Mouse (Mus musculus) intestine, embryonic 15.5 days (tissue): ENCODE measurements around the gene Rassf6. TPM values are rescaled to one million over a fixed set of nuclear protein-coding genes. Genes with fewer than 3 reads are reported as not detected.

Source experiments
- ATAC-seq: fragments of 200-750 bp; cut with Nextera tagmentation; 2 replicates; pipeline ENCODE4 v1.8.0; 2017; ENCODE audit warnings: moderate TSS enrichment, moderate library complexity
- H3K27ac ChIP-seq: fragments of 300-500 bp; sonication (generic); 2 replicates; pipeline ENCODE4 v1.5.1; 2015; ENCODE audit warnings: mild to moderate bottlenecking, inconsistent platforms
- H3K27me3 ChIP-seq: fragments of 300-500 bp; sonication (generic); replicated peaks from 2 replicates; pipeline ENCODE4 v1.6.1; 2015; ENCODE audit warnings: inconsistent platforms
- H3K36me3 ChIP-seq: fragments of 300-500 bp; sonication (generic); 2 replicates; pipeline ENCODE4 v1.6.1; 2015; ENCODE audit warnings: inconsistent platforms
- H3K4me1 ChIP-seq: fragments of 300-500 bp; sonication (generic); replicated peaks from 2 replicates; pipeline ENCODE4 v1.6.1; 2015; ENCODE audit warnings: inconsistent platforms
- H3K4me2 ChIP-seq: fragments of 300-500 bp; sonication (generic); replicated peaks from 2 replicates; pipeline ENCODE4 v1.6.1; 2015; ENCODE audit warnings: mild to moderate bottlenecking, inconsistent platforms
- H3K4me3 ChIP-seq: fragments of 300-500 bp; sonication (generic); replicated peaks from 2 replicates; pipeline ENCODE4 v1.5.1; 2015; ENCODE audit warnings: inconsistent platforms
- H3K9ac ChIP-seq: fragments of 300-500 bp; sonication (generic); 2 replicates; pipeline ENCODE4 v1.6.1; 2015; ENCODE audit warnings: inconsistent platforms
- H3K9me3 ChIP-seq: fragments of 300-500 bp; sonication (generic); 2 replicates; pipeline ENCODE4 v1.6.1; 2016; ENCODE audit warnings: inconsistent platforms
- WGBS: fragments of 180-500 bp; shearing (Covaris S2); methylation state at CpG from one replicate; pipeline ENCODE4 v1.1.7; 2015; 5-methylcytosine and 5-hydroxymethylcytosine counted together
- polyA plus RNA-seq: library from polyadenylated mRNA; unstranded; fragments of >200 nt; fragmentation: Nextera tagmentation; extraction: Ambion mirVana; gene quantifications from 2 replicates; pipeline ENCODE4 v1.2.1, GENCODE M21; 2015

The Rassf6 gene
- polyA plus RNA-seq, 1 experiment from 2014 or later: 29.0 TPM

DNA sequence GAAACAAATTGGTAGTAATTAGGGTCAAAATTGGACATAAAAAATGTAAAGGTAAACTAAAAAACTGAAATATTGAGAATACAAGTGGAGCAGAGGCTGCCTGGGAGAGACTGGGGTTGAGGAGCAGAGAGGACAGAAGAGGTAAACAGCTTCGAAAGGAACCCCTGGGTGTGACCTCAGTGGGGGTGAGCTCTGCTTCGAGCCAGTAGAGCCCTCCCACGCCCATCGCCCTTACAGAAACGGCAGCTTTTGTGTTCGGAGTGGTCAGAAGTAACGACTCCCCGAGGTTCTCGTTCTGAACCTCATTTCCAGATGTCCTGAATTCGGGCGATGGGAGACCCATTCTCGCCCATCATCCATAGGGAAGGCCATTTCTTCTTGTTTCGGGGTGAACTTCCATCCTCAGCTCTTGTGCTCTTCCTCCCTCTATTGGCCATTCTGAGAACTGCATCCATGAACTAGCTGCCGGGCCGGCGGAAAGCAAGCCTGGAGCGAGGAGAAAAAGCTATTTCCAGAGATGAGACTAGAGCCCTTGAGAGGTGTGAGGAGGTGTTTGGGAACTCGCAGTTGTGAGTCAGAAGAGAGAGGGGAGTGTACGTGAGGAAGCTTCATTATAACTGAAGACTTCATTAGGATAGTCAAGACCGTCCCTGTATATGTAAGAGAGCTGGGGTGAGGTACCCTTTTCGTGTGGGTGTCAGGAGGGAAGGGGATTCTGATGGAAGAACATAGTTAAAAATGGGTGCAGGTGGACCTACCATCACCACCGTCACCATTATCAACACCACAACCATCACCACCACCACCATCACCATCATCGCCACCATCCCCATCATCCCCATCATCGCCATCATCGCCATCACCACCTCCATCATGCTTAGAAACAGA is 51.5 kb downstream of the Rassf6 start:
- no peaks in the 10 kb centered on the region for H3K36me3 ChIP-seq
- H3K27me3 ChIP-seq: no peaks in the 10 kb centered on the region
- 24% methylated on average over 25 of the region's 25 CpGs for WGBS
- ATAC-seq: peak; percentile 73
- no peak overlapping the region for H3K27ac ChIP-seq
- peak overlapping the region; percentile 40 for H3K4me3 ChIP-seq
- peak overlapping the region; percentile 75 for H3K4me2 ChIP-seq
- H3K9ac ChIP-seq: no peak overlapping the region; the same call in 1 of the 2 replicates
- no peaks in the 10 kb centered on the region for H3K9me3 ChIP-seq
- H3K4me1 ChIP-seq: 0 out of 2 replicates have a peak, but pooled peaks cover 3% of the 10 kb centered on the region

DNA sequence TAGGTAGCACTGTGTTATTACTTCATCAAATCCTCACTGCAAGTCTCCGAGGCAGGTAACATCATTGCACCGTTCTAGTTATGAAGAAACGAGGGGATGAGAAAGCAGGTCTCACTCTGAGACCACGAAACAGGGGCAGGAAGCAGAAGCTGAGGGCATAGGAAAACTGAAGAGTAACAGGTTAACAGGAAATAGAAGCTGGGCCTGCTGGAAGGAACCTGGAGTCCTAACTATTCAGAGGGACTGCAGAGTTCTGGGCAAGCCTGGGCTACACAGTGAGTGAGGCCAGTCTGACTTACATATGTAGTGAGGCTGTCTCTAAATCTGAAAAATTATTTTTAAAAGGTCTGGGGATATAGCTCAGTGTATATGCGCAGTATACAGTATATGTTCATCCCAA is 52.4 kb downstream of the Rassf6 start:
- 0 out of 2 replicates have a peak, but pooled peaks cover 3% of the 10 kb centered on the region for H3K4me1 ChIP-seq
- no peaks in the 10 kb centered on the region for H3K9me3 ChIP-seq
- H3K27ac ChIP-seq: no peak overlapping the region
- H3K36me3 ChIP-seq: no peaks in the 10 kb centered on the region
- H3K9ac ChIP-seq: no peak overlapping the region
- no peaks in the 10 kb centered on the region for H3K27me3 ChIP-seq
- no peak overlapping the region for H3K4me3 ChIP-seq
- 90% methylated on average over 5 of the region's 5 CpGs for WGBS
- H3K4me2 ChIP-seq: no peak overlapping the region
- ATAC-seq: no peak

DNA sequence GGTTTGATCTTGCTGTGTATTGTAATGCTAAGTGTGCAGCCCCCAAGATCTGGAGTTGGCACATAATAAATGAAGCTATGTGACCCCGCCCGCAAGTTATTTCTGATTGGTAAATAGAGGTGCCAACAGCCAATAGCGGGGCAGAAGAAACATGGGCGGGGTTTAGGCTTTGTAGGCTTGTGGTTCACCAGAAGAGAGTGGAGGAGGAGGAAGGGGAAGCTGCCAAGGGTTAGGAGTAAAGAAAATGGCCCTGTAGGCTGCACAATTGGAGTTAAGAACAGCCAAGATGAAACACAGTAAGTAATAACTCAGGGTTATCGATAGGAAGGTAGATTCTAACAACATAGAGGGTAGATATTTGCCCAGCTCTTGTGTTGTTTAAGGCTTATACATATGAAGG is 53.9 kb downstream of the Rassf6 start:
- H3K9me3 ChIP-seq: no peaks in the 10 kb centered on the region
- no peaks in the 10 kb centered on the region for H3K27me3 ChIP-seq
- H3K36me3 ChIP-seq: no peaks in the 10 kb centered on the region
- no peak overlapping the region for H3K4me2 ChIP-seq
- H3K27ac ChIP-seq: no peak overlapping the region
- 82% methylated on average over 5 of the region's 5 CpGs for WGBS
- no peak for ATAC-seq
- no peak overlapping the region for H3K4me3 ChIP-seq
- H3K9ac ChIP-seq: no peak overlapping the region
- H3K4me1 ChIP-seq: no peaks in the 10 kb centered on the region

DNA sequence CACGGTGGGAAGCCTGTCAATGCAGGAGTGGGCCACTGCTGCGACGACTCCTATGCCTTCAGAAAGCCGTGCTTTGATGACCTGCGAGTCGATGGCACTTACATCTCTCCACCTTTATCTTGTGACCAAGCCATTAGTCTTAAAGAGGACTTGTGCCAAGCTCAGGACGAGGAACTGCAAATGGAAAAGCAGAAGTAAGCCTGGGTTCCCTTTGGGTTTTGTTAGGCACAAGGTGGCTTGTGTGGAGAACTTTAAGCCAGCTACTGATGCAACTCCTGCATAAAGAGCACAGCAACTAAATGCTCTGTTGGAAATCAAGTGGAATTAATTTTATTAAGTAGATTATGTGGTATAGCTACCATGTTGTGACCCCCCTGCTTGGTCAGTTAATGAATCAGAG is 55.7 kb downstream of the Rassf6 start:
- 82% methylated on average over 7 of the region's 7 CpGs for WGBS
- no peaks in the 10 kb centered on the region for H3K9me3 ChIP-seq
- no peaks in the 10 kb centered on the region for H3K4me1 ChIP-seq
- ATAC-seq: no peak
- no peaks in the 10 kb centered on the region for H3K27me3 ChIP-seq
- no peak overlapping the region for H3K4me2 ChIP-seq
- H3K4me3 ChIP-seq: no peak overlapping the region
- no peak overlapping the region for H3K9ac ChIP-seq
- no peak overlapping the region for H3K27ac ChIP-seq
- H3K36me3 ChIP-seq: no peaks in the 10 kb centered on the region

DNA sequence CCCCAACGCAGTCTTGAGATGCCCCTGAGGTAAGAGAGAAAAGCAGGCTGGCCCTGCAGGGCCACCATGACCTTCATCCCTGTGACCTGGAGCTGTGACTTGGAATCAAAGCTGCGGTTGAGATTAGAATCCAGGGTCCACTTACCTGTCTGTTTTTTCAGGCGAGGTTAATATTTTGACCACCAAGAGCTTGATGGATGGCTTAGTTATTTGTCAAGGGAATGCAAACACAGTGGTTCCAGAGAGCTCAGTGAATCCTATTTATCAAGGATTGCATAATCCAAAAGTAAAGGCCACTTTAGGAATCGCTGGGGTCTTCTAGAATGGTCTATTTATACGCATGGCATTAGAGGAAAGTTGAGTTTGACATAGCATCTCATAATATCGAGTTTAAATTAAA is 58.3 kb downstream of the Rassf6 start:
- Histone ChIP-seq H3K4me1 (no peaks in the 10 kb centered on the region), H3K4me3 (no peak overlapping the region), H3K36me3 (no peaks in the 10 kb centered on the region), H3K27ac (no peak overlapping the region), H3K4me2 (no peak overlapping the region), H3K27me3 (no peaks in the 10 kb centered on the region), H3K9ac (no peak overlapping the region), H3K9me3 (no peaks in the 10 kb centered on the region)
- ATAC-seq: no peak
- WGBS: 81% methylated on average over 6 of the region's 6 CpGs

DNA sequence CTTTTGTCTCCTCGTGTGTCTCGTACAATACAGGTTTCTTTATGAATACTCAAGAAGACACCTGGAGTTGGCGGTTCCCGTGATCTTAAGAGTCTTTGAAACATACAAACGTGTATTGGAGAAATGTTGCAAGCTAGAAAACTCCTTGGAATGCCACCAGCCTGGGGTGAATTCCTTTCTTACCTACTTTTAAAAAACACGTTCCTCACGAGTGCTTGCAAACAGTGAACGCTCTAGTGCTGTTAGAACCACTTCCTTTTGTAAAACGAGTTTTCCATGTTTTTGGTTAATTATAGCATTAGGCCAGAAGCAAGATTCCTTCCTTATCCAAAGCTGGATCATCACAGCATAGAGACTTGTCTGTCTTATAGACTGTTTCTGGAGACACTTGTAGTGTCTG is 60.9 kb downstream of the Rassf6 start:
- 89% methylated on average over 9 of the region's 9 CpGs for WGBS
- H3K4me1 ChIP-seq: no peaks in the 10 kb centered on the region
- no peak for ATAC-seq
- no peaks in the 10 kb centered on the region for H3K36me3 ChIP-seq
- no peak overlapping the region for H3K27ac ChIP-seq
- H3K27me3 ChIP-seq: no peaks in the 10 kb centered on the region
- no peak overlapping the region for H3K9ac ChIP-seq
- H3K9me3 ChIP-seq: no peaks in the 10 kb centered on the region
- H3K4me2 ChIP-seq: no peak overlapping the region
- no peak overlapping the region for H3K4me3 ChIP-seq

DNA sequence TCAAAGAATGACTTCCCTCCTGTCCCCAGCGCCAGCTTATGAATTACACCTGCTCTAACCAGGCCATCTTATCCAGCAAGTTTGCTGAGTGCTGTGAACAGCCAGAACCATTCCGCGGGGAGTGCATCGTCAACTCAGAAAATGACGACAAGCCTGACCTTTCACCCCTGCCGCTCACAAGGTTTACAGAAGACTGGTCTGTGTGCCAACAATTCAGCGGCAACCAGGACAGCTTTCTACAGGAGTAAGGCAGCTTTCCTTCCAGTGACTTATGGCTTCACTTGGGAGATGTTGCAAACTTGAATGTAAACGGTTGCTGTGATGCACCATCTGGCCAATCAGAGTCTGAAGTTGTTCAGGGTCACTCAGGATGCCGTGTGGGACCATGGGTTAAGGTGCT is 62.7 kb downstream of the Rassf6 start:
- H3K9ac ChIP-seq: no peak overlapping the region
- H3K27ac ChIP-seq: no peak overlapping the region
- H3K27me3 ChIP-seq: no peaks in the 10 kb centered on the region
- no peaks in the 10 kb centered on the region for H3K9me3 ChIP-seq
- H3K4me1 ChIP-seq: no peaks in the 10 kb centered on the region
- ATAC-seq: no peak
- H3K36me3 ChIP-seq: no peaks in the 10 kb centered on the region
- 31% methylated on average over 9 of the region's 9 CpGs for WGBS
- H3K4me2 ChIP-seq: no peak overlapping the region
- no peak overlapping the region for H3K4me3 ChIP-seq

DNA sequence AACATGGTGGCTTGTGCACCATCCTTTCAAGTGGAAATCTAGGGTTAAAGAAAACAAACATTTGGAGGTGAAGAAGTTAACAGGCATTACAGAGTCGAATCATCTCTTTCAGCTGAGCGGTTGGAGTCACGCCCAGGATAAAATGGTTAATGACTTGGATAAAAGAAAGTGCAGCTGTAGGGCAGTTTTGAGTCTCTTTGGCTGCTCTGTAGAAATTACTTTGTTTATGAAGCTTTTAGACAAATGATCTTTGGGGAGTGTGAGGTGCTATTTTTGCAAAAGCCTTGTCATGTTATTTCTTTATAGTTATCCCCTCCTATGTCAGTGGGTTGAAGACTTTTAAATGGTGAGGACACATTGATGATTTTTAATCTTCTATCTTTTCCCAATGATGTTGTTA is 69.2 kb downstream of the Rassf6 start:
- H3K36me3 ChIP-seq: no peaks in the 10 kb centered on the region
- H3K9me3 ChIP-seq: no peaks in the 10 kb centered on the region
- no peaks in the 10 kb centered on the region for H3K27me3 ChIP-seq
- WGBS: 29% methylated on average over 3 of the region's 3 CpGs
- H3K9ac ChIP-seq: no peak overlapping the region
- ATAC-seq: no peak
- peaks cover 5% of the 10 kb centered on the region; the same call in 1 of the 2 replicates for H3K4me1 ChIP-seq
- no peak overlapping the region for H3K27ac ChIP-seq
- H3K4me3 ChIP-seq: no peak overlapping the region
- H3K4me2 ChIP-seq: no peak overlapping the region

DNA sequence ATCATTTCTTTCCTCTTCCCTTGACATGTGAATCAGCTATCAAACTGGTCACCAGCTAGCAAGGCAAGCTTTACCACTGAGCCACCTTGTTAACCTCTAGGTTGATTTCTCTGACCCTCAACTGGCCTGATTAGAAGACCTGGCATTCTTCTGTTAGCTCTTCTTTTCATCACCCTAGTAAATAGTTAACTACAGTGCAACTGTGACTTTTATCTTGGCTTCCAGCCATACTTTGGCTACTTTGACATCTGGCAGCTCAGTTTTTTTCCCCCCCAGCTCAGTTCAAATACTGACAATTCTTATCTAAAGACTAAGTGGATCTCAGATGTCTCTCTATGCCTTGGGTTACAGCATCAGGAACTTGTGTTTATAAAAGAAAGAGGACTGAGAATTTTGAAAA is 72.1 kb downstream of the Rassf6 start:
- Histone ChIP-seq H3K4me1 (peaks cover 5% of the 10 kb centered on the region; the same call in 1 of the 2 replicates), H3K27me3 (no peaks in the 10 kb centered on the region), H3K4me2 (no peak overlapping the region), H3K27ac (no peak overlapping the region), H3K9me3 (no peaks in the 10 kb centered on the region), H3K4me3 (no peak overlapping the region), H3K36me3 (no peaks in the 10 kb centered on the region), H3K9ac (no peak overlapping the region)
- peak; percentile 89 for ATAC-seq

DNA sequence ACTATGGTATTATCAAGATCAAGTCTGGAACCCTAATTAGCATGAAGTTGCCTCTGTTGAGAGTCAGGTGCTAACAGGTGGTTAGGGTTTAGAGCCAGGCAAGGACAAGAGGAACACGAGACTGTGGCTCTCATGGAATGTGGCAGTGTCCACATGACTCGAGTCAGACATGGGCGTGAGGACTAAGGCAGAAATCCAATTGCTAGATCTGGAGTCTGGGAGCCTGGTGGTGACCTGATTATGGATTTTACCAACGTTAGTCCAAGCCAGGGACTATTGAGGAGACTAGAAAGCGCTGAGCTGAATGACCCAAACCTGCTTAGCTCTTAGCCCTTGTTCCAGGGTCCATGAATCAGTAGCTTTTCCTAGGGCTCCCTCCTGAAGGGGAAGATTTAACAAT is 72.7 kb downstream of the Rassf6 start:
- no peaks in the 10 kb centered on the region for H3K27me3 ChIP-seq
- peak; percentile 48 for ATAC-seq
- H3K36me3 ChIP-seq: no peaks in the 10 kb centered on the region
- H3K4me3 ChIP-seq: no peak overlapping the region
- WGBS: 67% methylated on average over 5 of the region's 5 CpGs
- no peak overlapping the region for H3K4me2 ChIP-seq
- no peak overlapping the region for H3K27ac ChIP-seq
- H3K9me3 ChIP-seq: no peaks in the 10 kb centered on the region
- no peak overlapping the region for H3K9ac ChIP-seq
- H3K4me1 ChIP-seq: peaks cover 5% of the 10 kb centered on the region; the same call in 1 of the 2 replicates

DNA sequence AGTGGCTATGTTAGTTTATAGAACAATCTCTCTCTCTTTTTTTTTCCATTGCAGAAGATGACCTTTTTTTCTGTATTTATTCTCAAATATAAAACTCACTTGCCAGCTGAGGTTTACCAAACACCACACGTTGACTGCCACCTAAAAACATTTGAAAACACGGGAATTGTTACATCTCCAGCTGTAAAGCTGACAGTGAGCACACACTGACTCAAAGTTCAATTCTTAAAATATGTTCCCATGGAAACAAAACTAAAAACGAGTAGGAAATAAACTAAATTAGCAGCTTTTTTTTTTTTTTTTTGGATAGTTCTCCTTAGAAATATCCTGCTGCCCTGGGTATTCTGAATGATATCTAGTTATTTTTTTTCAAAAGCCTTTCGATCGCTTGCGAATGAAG is 75.3 kb downstream of the Rassf6 start:
- ATAC-seq: no peak
- H3K4me3 ChIP-seq: no peak overlapping the region
- H3K4me1 ChIP-seq: peaks cover 5% of the 10 kb centered on the region; the same call in 1 of the 2 replicates
- no peaks in the 10 kb centered on the region for H3K9me3 ChIP-seq
- H3K9ac ChIP-seq: no peak overlapping the region
- H3K27ac ChIP-seq: no peak overlapping the region
- H3K36me3 ChIP-seq: no peaks in the 10 kb centered on the region
- no peak overlapping the region for H3K4me2 ChIP-seq
- H3K27me3 ChIP-seq: no peaks in the 10 kb centered on the region
- WGBS: 77% methylated on average over 6 of the region's 6 CpGs

DNA sequence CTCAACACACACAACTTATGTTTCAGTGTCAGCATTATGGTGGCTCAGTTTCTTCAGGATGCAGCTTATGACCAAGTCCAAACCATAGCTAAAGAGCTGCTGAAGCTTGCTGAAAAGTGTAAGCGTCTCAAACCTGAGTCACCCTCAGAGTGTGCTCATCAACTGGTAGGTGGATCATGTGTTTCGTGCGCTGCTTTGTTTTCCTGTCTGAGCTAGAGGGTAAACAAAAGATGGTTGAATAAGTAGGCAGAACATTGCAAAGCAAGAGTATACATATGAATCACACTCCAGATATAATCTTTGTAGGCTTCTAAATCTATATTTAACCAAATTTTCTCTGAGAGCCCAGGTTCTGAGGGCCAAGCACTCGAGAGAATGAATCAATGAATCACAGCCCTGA is 76.3 kb downstream of the Rassf6 start:
- Histone ChIP-seq H3K4me1 (peaks cover 5% of the 10 kb centered on the region; the same call in 1 of the 2 replicates), H3K36me3 (no peaks in the 10 kb centered on the region), H3K9ac (no peak overlapping the region), H3K4me2 (no peak overlapping the region), H3K4me3 (no peak overlapping the region), H3K27ac (no peak overlapping the region), H3K9me3 (no peaks in the 10 kb centered on the region), H3K27me3 (no peaks in the 10 kb centered on the region)
- ATAC-seq: no peak
- 87% methylated on average over 4 of the region's 4 CpGs for WGBS

DNA sequence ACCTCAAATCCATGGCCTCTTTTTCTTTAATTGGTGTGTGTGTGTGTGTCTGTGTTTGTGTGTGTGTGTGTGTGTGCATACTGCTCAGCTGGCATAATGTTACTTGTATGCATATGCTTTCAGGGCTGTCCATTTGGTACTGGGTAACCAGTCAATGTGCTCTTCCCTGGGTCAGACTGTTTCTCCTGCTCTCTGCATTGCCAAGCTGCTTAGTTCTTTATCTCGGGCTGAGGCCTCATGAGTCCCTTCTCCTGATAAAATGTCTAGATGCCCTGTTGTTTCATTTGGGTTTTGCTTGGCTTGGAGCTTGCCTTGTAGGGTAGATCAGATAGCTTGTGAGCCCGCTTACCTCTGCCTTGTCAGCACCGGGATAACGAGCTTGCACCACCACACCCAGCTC is 77.6 kb downstream of the Rassf6 start:
- no peaks in the 10 kb centered on the region for H3K9me3 ChIP-seq
- no peak overlapping the region for H3K27ac ChIP-seq
- no peaks in the 10 kb centered on the region for H3K36me3 ChIP-seq
- ATAC-seq: no peak
- H3K4me2 ChIP-seq: no peak overlapping the region
- H3K9ac ChIP-seq: no peak overlapping the region
- WGBS: 69% methylated on average over 4 of the region's 4 CpGs
- no peaks in the 10 kb centered on the region for H3K27me3 ChIP-seq
- H3K4me1 ChIP-seq: no peaks in the 10 kb centered on the region; the same call in 1 of the 2 replicates
- no peak overlapping the region for H3K4me3 ChIP-seq
